Mouse (Mus musculus) heart, adult 2 months (tissue): Measurements from ENCODE around the gene D930007J09Rik.

ENCODE experiments used
- CTCF ChIP-seq: fragments of 200-600 bp; IDR thresholded peaks from 2 replicates; pipeline ENCODE4 v1.8.1; 2022; ENCODE audit warnings: antibody characterized with exemption, mild to moderate bottlenecking, moderate library complexity
- EP300 ChIP-seq: fragments of 200-500 bp; IDR thresholded peaks from 2 replicates; pipeline ENCODE4 v1.6.1; 2011; ENCODE audit warnings: low read depth, low read length, control low read depth; ENCODE audit not compliant: insufficient read depth
- POLR2A ChIP-seq: fragments of 200-500 bp; IDR thresholded peaks from 2 replicates; pipeline ENCODE4 v1.6.1; 2011; ENCODE audit warnings: mild to moderate bottlenecking, low read depth, low read length, control low read depth; ENCODE audit not compliant: insufficient read depth

GRCm38 (mm10) chr13:32797085-32797484 lies 5.6 kb downstream of the D930007J09Rik start:
- TF ChIP-seq CTCF = peak; percentile 52
- no peak for TF ChIP-seq POLR2A
- TF ChIP-seq EP300 = no peak
